Mouse (Mus musculus) frontal cortex, postnatal 14 days (tissue): Measurements from ENCODE around the gene Sept9.
A peak's percentile ranks its signal among the peaks of the same experiment; 100 is the strongest.

Source experiments
- DNase-seq, 2 experiments: peaks; one replicate each; pipeline ENCODE4 v3.0.0; 2022; ENCODE audit warnings: low spot score in 2 of 2

Sept9 gene

DNA sequence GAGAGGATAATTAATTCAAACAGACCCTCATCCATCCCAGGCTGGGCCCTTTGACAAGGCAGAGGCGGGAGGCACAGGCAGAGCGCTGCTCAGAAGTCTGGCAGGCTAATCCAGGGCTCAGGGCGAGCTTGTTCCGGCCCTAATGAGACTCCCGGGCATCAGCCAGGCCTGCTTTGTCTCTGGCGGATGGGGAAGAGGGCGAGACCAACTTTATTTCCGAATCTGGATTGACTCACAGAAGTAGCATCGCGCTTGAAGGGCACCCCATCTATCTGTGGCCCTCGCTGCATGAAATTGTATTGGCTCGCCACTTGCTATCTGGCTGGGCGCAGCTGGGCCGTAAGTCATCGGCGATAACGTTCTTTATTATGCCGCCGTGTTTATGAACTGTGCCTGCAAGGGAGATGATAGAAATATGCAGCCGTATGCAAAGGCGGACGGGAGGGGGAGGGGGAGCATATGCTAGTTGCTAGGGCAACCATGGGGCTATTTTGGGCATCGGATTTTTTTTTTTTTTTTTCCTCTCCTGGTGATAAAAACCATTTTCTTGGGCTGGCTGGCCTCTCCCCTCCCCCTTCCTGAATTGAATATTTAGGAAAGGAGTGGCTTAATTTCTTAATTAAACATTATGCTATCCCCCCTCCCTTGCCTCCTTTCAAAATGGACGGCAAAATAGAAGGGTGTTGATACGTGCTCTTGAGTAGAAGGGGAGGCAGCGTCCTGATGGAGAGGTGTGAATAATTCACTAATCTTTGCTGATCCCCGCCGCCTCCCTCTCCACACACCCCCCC lies 208.4 kb downstream of the Sept9 start:
- DNase-seq, result peak; percentile 73

DNA sequence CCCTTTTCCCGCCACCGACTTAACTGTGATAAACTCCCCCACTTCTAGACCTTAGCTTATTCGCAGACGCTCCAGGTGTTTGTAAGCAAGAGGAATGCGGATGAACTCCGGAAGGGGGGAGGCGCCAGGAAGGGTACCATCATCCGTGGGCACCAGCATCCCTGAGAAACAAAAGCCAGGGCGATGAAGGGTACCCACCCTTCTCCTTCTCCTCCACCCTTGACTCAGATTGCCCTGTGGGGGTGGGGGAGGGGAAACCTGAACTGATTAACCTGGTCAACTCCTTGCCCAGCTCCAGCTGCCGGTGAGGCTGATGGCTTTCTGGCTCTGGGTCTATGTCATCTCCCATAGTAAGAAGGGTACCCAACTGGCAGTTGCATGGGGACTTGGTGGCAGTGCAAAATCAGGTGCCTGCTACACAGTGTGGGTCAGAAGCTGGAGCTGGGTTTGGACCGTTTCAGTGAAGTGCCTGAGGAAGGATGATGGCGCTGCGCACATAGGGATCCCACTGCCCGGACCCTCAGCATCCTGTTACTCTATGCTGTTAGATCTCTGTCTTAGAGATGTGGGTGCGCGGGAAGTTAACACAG lies 209.1 kb downstream of the Sept9 start:
- no peak for DNase-seq

DNA sequence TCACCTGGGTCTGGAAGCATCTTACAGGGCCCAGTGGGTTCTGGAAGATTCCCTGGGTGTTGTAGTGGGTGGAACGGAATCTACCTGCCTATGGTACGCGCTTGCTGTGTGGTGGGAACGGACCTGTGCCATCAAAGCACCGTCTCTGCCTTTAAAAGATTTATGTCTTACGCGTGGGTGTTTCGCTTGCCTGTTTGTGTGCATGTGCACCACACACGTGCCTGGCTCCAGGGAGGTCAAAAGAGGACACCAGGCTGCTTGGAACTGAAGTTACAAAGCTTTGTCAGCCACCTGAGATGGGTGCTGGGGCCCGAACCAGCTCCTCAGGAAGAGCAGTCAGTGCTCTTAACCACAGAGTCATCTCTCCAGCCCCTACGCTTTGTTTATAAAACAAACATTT lies 209.9 kb downstream of the Sept9 start:
- DNase-seq, result peak in 1 of 2 experiments; percentile 46

DNA sequence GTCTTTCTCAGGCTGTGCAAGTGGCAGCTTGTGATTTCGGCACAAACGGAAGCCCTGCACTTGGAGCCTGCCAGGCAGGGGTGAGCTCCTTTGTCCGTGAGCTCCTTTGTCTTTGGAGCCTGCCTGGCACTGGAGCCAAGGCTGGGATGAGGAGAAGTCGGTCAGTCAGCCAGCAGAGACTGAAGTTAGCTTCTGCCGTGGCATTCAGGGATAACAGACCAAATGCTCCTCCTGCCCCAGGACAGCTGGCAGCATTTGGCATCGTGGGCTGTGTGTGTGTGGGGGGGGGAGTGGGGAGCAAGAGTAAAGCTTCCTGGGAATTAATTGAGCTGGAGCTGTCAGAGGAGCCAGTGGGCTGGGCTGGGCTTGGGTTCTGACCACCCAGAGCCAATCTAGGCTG lies 210.6 kb downstream of the Sept9 start:
- DNase-seq, result no peak

DNA sequence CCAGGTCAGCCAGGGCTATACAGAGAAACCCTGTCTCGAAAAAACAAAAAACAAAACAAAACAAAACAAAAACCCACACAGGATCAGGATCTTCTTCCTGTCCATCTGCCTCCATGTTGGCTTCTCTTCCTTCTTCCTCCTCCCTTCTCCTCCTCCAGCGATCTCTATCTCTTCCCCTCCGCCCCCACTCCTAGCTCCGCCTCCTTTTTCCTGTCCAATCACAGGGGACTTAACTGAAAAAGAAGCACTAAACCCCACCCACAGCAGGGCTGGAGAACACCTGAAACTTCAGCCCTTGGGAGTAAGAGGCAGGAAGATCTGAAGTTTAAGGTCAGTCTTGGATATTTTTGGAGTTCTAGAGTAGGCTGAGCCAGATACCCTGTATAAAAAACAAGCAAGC lies 212.2 kb downstream of the Sept9 start:
- DNase-seq, result no peak
